Mouse (Mus musculus): ENCODE results near the gene Olfr45. TPM values are rescaled to one million over a fixed set of nuclear protein-coding genes. Genes with fewer than 3 reads are reported as not detected.

Olfr45 gene
- polyA plus RNA-seq, 1 experiment from 2014 or later = not detected

- Histone ChIP-seq H3K4me2 (ENCODE audit: low read depth) (no peak overlapping the region), H3K27me3 (ENCODE audit: control insufficient read depth, insufficient read depth, low read length) (no peaks in the 10 kb centered on the region), H3K9me3 (ENCODE audit: control insufficient read depth, low read length) (no peaks in the 10 kb centered on the region), H3K4me1 (ENCODE audit: control insufficient read depth, insufficient read depth, low read length) (no peaks in the 10 kb centered on the region), H3K4me3 (ENCODE audit: low read depth, low read length) (no peak overlapping the region), H3K27ac (ENCODE audit: low read depth, low read length) (no peak overlapping the region), H3K9ac (ENCODE audit: low read length) (no peak overlapping the region), H3K36me3 (ENCODE audit: control insufficient read depth, insufficient read depth, low read length) (no peaks in the 10 kb centered on the region)
- 81% methylated on average over 7 of the region's 7 CpGs for WGBS
- no peak for ATAC-seq (ENCODE audit: insufficient read depth, low FRiP score, low TSS enrichment)
- no peak for DNase-seq (ENCODE audit: low spot score)
These were observed 35.7 kb downstream of the Olfr45 start for GRCm38 (mm10) chr7:140717155-140718055.

- Histone ChIP-seq H3K27ac (ENCODE audit: low read depth, low read length) (no peak overlapping the region), H3K4me1 (ENCODE audit: control insufficient read depth, insufficient read depth, low read length) (no peaks in the 10 kb centered on the region), H3K4me2 (ENCODE audit: low read depth) (no peak overlapping the region), H3K4me3 (ENCODE audit: low read depth, low read length) (no peak overlapping the region), H3K36me3 (ENCODE audit: control insufficient read depth, insufficient read depth, low read length) (no peaks in the 10 kb centered on the region), H3K9me3 (ENCODE audit: control insufficient read depth, low read length) (no peaks in the 10 kb centered on the region), H3K27me3 (ENCODE audit: control insufficient read depth, insufficient read depth, low read length) (no peaks in the 10 kb centered on the region), H3K9ac (ENCODE audit: low read length) (no peak overlapping the region)
- 81% methylated on average over 6 of the region's 6 CpGs for WGBS
- ATAC-seq (ENCODE audit: insufficient read depth, low FRiP score, low TSS enrichment) = no peak
- no peak for DNase-seq (ENCODE audit: low spot score)
These were observed 39.3 kb downstream of the Olfr45 start for GRCm38 (mm10) chr7:140721095-140721494.

GRCm38 (mm10) chr7:140725558-140725957, 43.8 kb downstream of the Olfr45 start:
- no peak for ATAC-seq (ENCODE audit: insufficient read depth, low FRiP score, low TSS enrichment)
- no peaks in the 10 kb centered on the region for H3K9me3 ChIP-seq (ENCODE audit: control insufficient read depth, low read length)
- H3K4me1 ChIP-seq (ENCODE audit: control insufficient read depth, insufficient read depth, low read length) = no peaks in the 10 kb centered on the region
- H3K27me3 ChIP-seq (ENCODE audit: control insufficient read depth, insufficient read depth, low read length) = no peaks in the 10 kb centered on the region
- no peak for DNase-seq (ENCODE audit: low spot score)
- H3K36me3 ChIP-seq (ENCODE audit: control insufficient read depth, insufficient read depth, low read length) = no peaks in the 10 kb centered on the region
- no peak overlapping the region for H3K9ac ChIP-seq (ENCODE audit: low read length)
- H3K4me2 ChIP-seq (ENCODE audit: low read depth) = no peak overlapping the region
- no peak overlapping the region for H3K27ac ChIP-seq (ENCODE audit: low read depth, low read length)
- H3K4me3 ChIP-seq (ENCODE audit: low read depth, low read length) = no peak overlapping the region

- DNase-seq (ENCODE audit: low spot score) = no peak
- no peaks in the 10 kb centered on the region for H3K4me1 ChIP-seq (ENCODE audit: control insufficient read depth, insufficient read depth, low read length)
- no peak overlapping the region for H3K27ac ChIP-seq (ENCODE audit: low read depth, low read length)
- no peaks in the 10 kb centered on the region for H3K27me3 ChIP-seq (ENCODE audit: control insufficient read depth, insufficient read depth, low read length)
- H3K4me3 ChIP-seq (ENCODE audit: low read depth, low read length) = no peak overlapping the region
- H3K36me3 ChIP-seq (ENCODE audit: control insufficient read depth, insufficient read depth, low read length) = no peaks in the 10 kb centered on the region
- H3K9ac ChIP-seq (ENCODE audit: low read length) = no peak overlapping the region
- ATAC-seq (ENCODE audit: insufficient read depth, low FRiP score, low TSS enrichment) = no peak
- no peak overlapping the region for H3K4me2 ChIP-seq (ENCODE audit: low read depth)
- WGBS = 73% methylated on average over 2 of the region's 2 CpGs
- H3K9me3 ChIP-seq (ENCODE audit: control insufficient read depth, low read length) = no peaks in the 10 kb centered on the region
These were observed 51.4 kb downstream of the Olfr45 start for GRCm38 (mm10) chr7:140733162-140733561.

Other genes starting within 250 kb of the Olfr45 start
- gene Olfr533, start 218.6 kb upstream of the Olfr45 start, polyA plus RNA-seq (2014; fragmentation: Nextera tagmentation; extraction: Ambion mirVana) = not detected in 2 replicates
- gene Olfr535, start 197.7 kb upstream of the Olfr45 start, polyA plus RNA-seq (2014; fragmentation: Nextera tagmentation; extraction: Ambion mirVana) = not detected in 2 replicates
- gene Olfr536, start 174.6 kb upstream of the Olfr45 start, polyA plus RNA-seq (2014; fragmentation: Nextera tagmentation; extraction: Ambion mirVana) = not detected in 2 replicates
- not detected in 2 replicates for gene Olfr538, start 114.1 kb upstream of the Olfr45 start, polyA plus RNA-seq (2014; fragmentation: Nextera tagmentation; extraction: Ambion mirVana)
- gene Olfr46, start 80.7 kb upstream of the Olfr45 start, polyA plus RNA-seq (2014; fragmentation: Nextera tagmentation; extraction: Ambion mirVana) = not detected in 2 replicates
- not detected in 2 replicates for gene Olfr61, start 53.0 kb upstream of the Olfr45 start, polyA plus RNA-seq (2014; fragmentation: Nextera tagmentation; extraction: Ambion mirVana)
- gene Olfr53, start 35.5 kb upstream of the Olfr45 start, polyA plus RNA-seq (2014; fragmentation: Nextera tagmentation; extraction: Ambion mirVana) = not detected in 2 replicates
- gene Olfr539, start 22.0 kb upstream of the Olfr45 start, polyA plus RNA-seq (2014; fragmentation: Nextera tagmentation; extraction: Ambion mirVana) = not detected in 2 replicates
- not detected in 2 replicates for gene Olfr541, start 15.3 kb downstream of the Olfr45 start, polyA plus RNA-seq (2014; fragmentation: Nextera tagmentation; extraction: Ambion mirVana)
- gene Cyp2e1, start 81.8 kb downstream of the Olfr45 start, polyA plus RNA-seq (2014; fragmentation: Nextera tagmentation; extraction: Ambion mirVana) = not detected in 2 replicates
- 0.22 TPM in 1 of 2 replicates, not detected in the other for gene Syce1, start 105.9 kb downstream of the Olfr45 start, polyA plus RNA-seq (2014; fragmentation: Nextera tagmentation; extraction: Ambion mirVana)
- gene Zfp941, start 140.2 kb downstream of the Olfr45 start, polyA plus RNA-seq (2014; fragmentation: Nextera tagmentation; extraction: Ambion mirVana) = 6.5 and 7.7 TPM in 2 replicates
- gene Urah, start 153.1 kb downstream of the Olfr45 start, polyA plus RNA-seq (2014; fragmentation: Nextera tagmentation; extraction: Ambion mirVana) = 0.34 TPM in 1 of 2 replicates, not detected in the other
- gene Scgb1c1, start 163.6 kb downstream of the Olfr45 start, polyA plus RNA-seq (2014; fragmentation: Nextera tagmentation; extraction: Ambion mirVana) = not detected in 2 replicates
- gene Odf3, start 165.9 kb downstream of the Olfr45 start, polyA plus RNA-seq (2014; fragmentation: Nextera tagmentation; extraction: Ambion mirVana) = not detected in 2 replicates
- not detected in 2 replicates for gene Gm45785, start 174.4 kb downstream of the Olfr45 start, polyA plus RNA-seq (2014; fragmentation: Nextera tagmentation; extraction: Ambion mirVana)
- 73.3 and 82.2 TPM in 2 replicates for gene Ric8a, start 175.0 kb downstream of the Olfr45 start, polyA plus RNA-seq (2014; fragmentation: Nextera tagmentation; extraction: Ambion mirVana)
- gene Bet1l, start 175.6 kb downstream of the Olfr45 start, polyA plus RNA-seq (2014; fragmentation: Nextera tagmentation; extraction: Ambion mirVana) = 27.4 and 31.1 TPM in 2 replicates
- 158 and 199 TPM in 2 replicates for gene Psmd13, start 200.0 kb downstream of the Olfr45 start, polyA plus RNA-seq (2014; fragmentation: Nextera tagmentation; extraction: Ambion mirVana)
- gene Sirt3, start 200.4 kb downstream of the Olfr45 start, polyA plus RNA-seq (2014; fragmentation: Nextera tagmentation; extraction: Ambion mirVana) = 22.4 and 26.0 TPM in 2 replicates
- gene Cox8b, start 218.5 kb downstream of the Olfr45 start, polyA plus RNA-seq (2014; fragmentation: Nextera tagmentation; extraction: Ambion mirVana) = 0.81 and 4.2 TPM in 2 replicates
- 0.15 and 0.20 TPM in 2 replicates for gene Nlrp6, start 239.0 kb downstream of the Olfr45 start, polyA plus RNA-seq (2014; fragmentation: Nextera tagmentation; extraction: Ambion mirVana)

Data from neural tube, embryonic 11.5 days (tissue).